ENCODE assay signal across 21 mouse cellular contexts in the genomic region with DNA sequence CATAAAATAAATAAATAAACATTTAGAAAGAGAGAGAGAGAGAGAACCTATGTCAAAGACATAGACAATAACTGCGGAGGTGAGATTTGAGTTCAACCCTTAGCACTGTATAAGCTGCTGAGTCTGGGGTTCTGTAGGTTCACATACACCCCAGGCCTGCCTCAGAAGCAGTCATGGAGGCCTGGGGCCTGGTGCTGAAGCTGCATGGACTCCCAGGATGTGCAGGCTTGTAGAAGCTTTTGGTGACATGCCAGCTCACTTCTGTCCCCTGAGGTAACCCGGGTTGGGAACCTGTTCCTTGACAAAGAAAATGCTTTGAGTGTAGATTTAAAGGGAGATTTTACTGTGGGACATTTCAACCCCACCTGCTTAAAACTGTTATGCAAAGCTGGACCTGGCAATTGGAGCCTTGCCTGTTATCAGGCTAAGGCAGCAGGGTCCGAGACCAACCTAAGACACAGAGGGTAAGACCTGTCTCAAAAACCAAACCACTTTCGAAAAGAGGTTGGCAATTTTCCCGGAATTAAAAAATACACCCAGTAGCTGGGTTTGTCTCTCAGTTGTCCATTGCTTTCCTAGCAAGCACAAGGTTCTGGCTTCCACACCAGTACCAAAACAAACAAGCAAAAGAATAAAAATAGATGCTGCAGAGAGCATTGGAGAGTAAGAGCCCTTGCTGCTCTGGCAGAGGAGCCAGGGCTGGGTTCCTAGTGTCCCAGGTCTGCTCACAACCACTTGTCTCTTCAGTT. TPM values are rescaled to one million over a fixed set of nuclear protein-coding genes. Genes with fewer than 3 reads are reported as not detected.
A peak's percentile ranks its signal among the peaks of the same experiment; 100 is the strongest.
DNase-seq lines count a peak whose midpoint lies in the region; ATAC-seq and TF ChIP-seq lines count a peak whose summit lies in the region.
"Had no signal": no experiment of that assay in that cellular context is flagged by ENCODE, and none has a peak within 500 bp of the region (broad histone marks: within the 10 kb centered on the region; RNA-seq: fewer than 3 reads in every experiment).

No protein-coding gene starts in this region.

- peak; percentile 53 to 54 for DNase-seq in heart, adult 18-20 months
- no peak for DNase-seq in heart, postnatal 14 days
- no peak for DNase-seq in liver, embryonic 13.5 days
- no peak for DNase-seq in liver, embryonic 11.5 days (ENCODE audit: low spot score)
- peak; percentile 81 for DNase-seq in adipocyte (ENCODE audit: low spot score)
- DNase-seq in heart, postnatal 0 days (ENCODE audit: low spot score) = no peak
- DNase-seq in T-cell, adult 2 months (ENCODE audit: low spot score) = no peak
- DNase-seq: adrenal gland, adult 2 months; cerebellum, adult 8-10 months; gastrocnemius, postnatal 36 days; kidney, adult 9 months; liver, postnatal 0 days; midbrain, embryonic 14.5 days; thymus, postnatal 36 days had no signal

- peak overlapping the region; percentile 13; the same call in 1 of the 2 replicates for H3K27ac ChIP-seq in liver, embryonic 13.5 days
- H3K27ac ChIP-seq in liver, embryonic 11.5 days (ENCODE audit: low read depth, low read length) = no peak overlapping the region
- peak overlapping the region; percentile 96 for H3K27ac ChIP-seq in heart, postnatal 0 days (ENCODE audit: low read depth)
- no peak overlapping the region for H3K27ac ChIP-seq in midbrain, embryonic 15.5 days
- H3K27ac ChIP-seq: hindbrain, embryonic 12.5 days; limb, embryonic 13.5 days had no signal

- no peak for TF ChIP-seq EP300 in heart, postnatal 0 days (IDR thresholded peaks at IDR 0.05; ENCODE audit: low read depth)

- H3K27me3 ChIP-seq in liver, embryonic 13.5 days = no peaks in the 10 kb centered on the region
- no peaks in the 10 kb centered on the region for H3K27me3 ChIP-seq in liver, embryonic 11.5 days (replicated peaks; ENCODE audit: control insufficient read depth, insufficient read depth, low read length)
- H3K27me3 ChIP-seq in heart, postnatal 0 days (ENCODE audit: control insufficient read depth, insufficient read depth, low read length) = no peaks in the 10 kb centered on the region
- H3K27me3 ChIP-seq in midbrain, embryonic 15.5 days (replicated peaks) = no peaks in the 10 kb centered on the region
- H3K27me3 ChIP-seq: CH12.LX; hindbrain, embryonic 12.5 days; limb, embryonic 13.5 days had no signal

- H3K4me1 ChIP-seq in liver, embryonic 13.5 days (replicated peaks) = peaks cover 40% of the 10 kb centered on the region
- peaks cover 11% of the 10 kb centered on the region; the same call in 1 of the 2 replicates for H3K4me1 ChIP-seq in liver, embryonic 11.5 days (replicated peaks; ENCODE audit: control insufficient read depth, insufficient read depth, low read length)
- peaks cover 47% of the 10 kb centered on the region for H3K4me1 ChIP-seq in heart, postnatal 0 days (ENCODE audit: control insufficient read depth, insufficient read depth)
- H3K4me1 ChIP-seq in midbrain, embryonic 15.5 days = no peaks in the 10 kb centered on the region

- no peaks in the 10 kb centered on the region for H3K36me3 ChIP-seq in liver, embryonic 13.5 days
- H3K36me3 ChIP-seq in liver, embryonic 11.5 days (ENCODE audit: control insufficient read depth, insufficient read depth, low read length) = no peaks in the 10 kb centered on the region
- H3K36me3 ChIP-seq in heart, postnatal 0 days (replicated peaks; ENCODE audit: control insufficient read depth, insufficient read depth, low read length) = no peaks in the 10 kb centered on the region
- no peaks in the 10 kb centered on the region for H3K36me3 ChIP-seq in midbrain, embryonic 15.5 days (replicated peaks)
- H3K36me3 ChIP-seq: hindbrain, embryonic 12.5 days; limb, embryonic 13.5 days had no signal

- no peak for TF ChIP-seq CTCF in heart, postnatal 0 days (IDR thresholded peaks at IDR 0.05; ENCODE audit: low read depth)

- H3K9ac ChIP-seq in liver, embryonic 13.5 days = no peak overlapping the region
- no peak overlapping the region for H3K9ac ChIP-seq in liver, embryonic 11.5 days (ENCODE audit: low read depth, low read length)
- no peak overlapping the region for H3K9ac ChIP-seq in heart, postnatal 0 days (replicated peaks; ENCODE audit: low read depth, low read length)
- no peak overlapping the region for H3K9ac ChIP-seq in midbrain, embryonic 15.5 days
- H3K9ac ChIP-seq: hindbrain, embryonic 12.5 days; limb, embryonic 13.5 days; liver, postnatal 0 days had no signal

- intact Hi-C loops in heart, postnatal 14 days (cut with DNase I) = no loop called here

- no peak overlapping the region for H3K4me3 ChIP-seq in liver, embryonic 13.5 days (replicated peaks)
- no peak overlapping the region for H3K4me3 ChIP-seq in liver, embryonic 11.5 days (ENCODE audit: low read depth, low read length)
- no peak overlapping the region for H3K4me3 ChIP-seq in heart, postnatal 0 days (ENCODE audit: low read depth, low read length)
- no peak overlapping the region for H3K4me3 ChIP-seq in midbrain, embryonic 15.5 days
- H3K4me3 ChIP-seq: hindbrain, embryonic 12.5 days; limb, embryonic 13.5 days; myocyte had no signal

- H3K4me2 ChIP-seq in liver, embryonic 13.5 days = no peak overlapping the region
- H3K4me2 ChIP-seq in liver, embryonic 11.5 days = no peak overlapping the region
- no peak overlapping the region for H3K4me2 ChIP-seq in heart, postnatal 0 days (ENCODE audit: low read depth, low read length)
- H3K4me2 ChIP-seq in midbrain, embryonic 15.5 days = no peak overlapping the region
- H3K4me2 ChIP-seq: hindbrain, embryonic 12.5 days; limb, embryonic 13.5 days had no signal

- ATAC-seq in liver, embryonic 13.5 days (ENCODE audit: low read depth) = no peak
- no peak for ATAC-seq in liver, embryonic 11.5 days (replicated peaks; ENCODE audit: low FRiP score)
- ATAC-seq in heart, postnatal 0 days (ENCODE audit: insufficient read depth, low read depth) = no peak
- ATAC-seq in midbrain, embryonic 15.5 days (replicated peaks) = no peak
- ATAC-seq: forebrain, embryonic 14.5 days; inflammation-experienced regulatory T-cells, adult 6 months; liver, postnatal 0 days had no signal

- WGBS in liver, embryonic 13.5 days (ENCODE audit: insufficient replicate concordance) = 57% methylated on average over 5 of the region's 5 CpGs
- 71% methylated on average over 5 of the region's 5 CpGs for WGBS in liver, embryonic 11.5 days
- WGBS in heart, postnatal 0 days = 43% methylated on average over 5 of the region's 5 CpGs
- WGBS in midbrain, embryonic 15.5 days = 83% methylated on average over 5 of the region's 5 CpGs

- H3K9me3 ChIP-seq in liver, embryonic 13.5 days (replicated peaks) = no peaks in the 10 kb centered on the region
- H3K9me3 ChIP-seq in liver, embryonic 11.5 days (ENCODE audit: control insufficient read depth, low read length) = no peaks in the 10 kb centered on the region
- no peaks in the 10 kb centered on the region for H3K9me3 ChIP-seq in heart, postnatal 0 days (replicated peaks; ENCODE audit: control insufficient read depth, low read length)
- H3K9me3 ChIP-seq in midbrain, embryonic 15.5 days = no peaks in the 10 kb centered on the region
- H3K9me3 ChIP-seq: hindbrain, embryonic 12.5 days; limb, embryonic 13.5 days had no signal

RNA-seq across cellular contexts. Expression of gene Ier3, which starts 10.4 kb away (rescaled TPM):
- 10 to 100 TPM; 20.2 to 25.6 TPM for total RNA-seq in heart, adult 18-20 months (2021)
- total RNA-seq in heart, postnatal 14 days (2021) = 10 to 100 TPM; 23.9 to 27.8 TPM
- 21.6 and 23.2 TPM in 2 replicates for polyA plus RNA-seq in liver, embryonic 13.5 days (2015; fragmentation: Nextera tagmentation; extraction: Ambion mirVana)
- polyA plus RNA-seq in liver, embryonic 11.5 days (2014; fragmentation: Nextera tagmentation; extraction: Ambion mirVana) = 9.4 and 9.9 TPM in 2 replicates
- 41.7 and 50.5 TPM in 2 replicates for total RNA-seq in heart, postnatal 0 days (2014; rRNA removed; ENCODE audit: low replicate concordance)
- polyA plus RNA-seq in heart, postnatal 0 days (2015; fragmentation: Nextera tagmentation; extraction: Ambion mirVana) = 70.7 and 79.4 TPM in 2 replicates
- polyA plus RNA-seq in midbrain, embryonic 15.5 days (2015; fragmentation: Nextera tagmentation; extraction: Ambion mirVana) = 9.7 and 9.9 TPM in 2 replicates

RNA-seq across cellular contexts. Expression of gene Flot1, which starts 12.0 kb away (rescaled TPM):
- 100 to 1,000 TPM; 146 to 154 TPM for total RNA-seq in heart, adult 18-20 months (2021)
- 100 to 1,000 TPM; 108 to 111 TPM for total RNA-seq in heart, postnatal 14 days (2021)
- 38.2 and 38.5 TPM in 2 replicates for polyA plus RNA-seq in liver, embryonic 13.5 days (2015; fragmentation: Nextera tagmentation; extraction: Ambion mirVana)
- 59.3 and 67.8 TPM in 2 replicates for polyA plus RNA-seq in liver, embryonic 11.5 days (2014; fragmentation: Nextera tagmentation; extraction: Ambion mirVana)
- 161 and 163 TPM in 2 replicates for total RNA-seq in heart, postnatal 0 days (2014; rRNA removed; ENCODE audit: low replicate concordance)
- 122 and 132 TPM in 2 replicates for polyA plus RNA-seq in heart, postnatal 0 days (2015; fragmentation: Nextera tagmentation; extraction: Ambion mirVana)
- 86.8 and 98.0 TPM in 2 replicates for polyA plus RNA-seq in midbrain, embryonic 15.5 days (2015; fragmentation: Nextera tagmentation; extraction: Ambion mirVana)

RNA-seq across cellular contexts. Expression of gene Tubb5, which starts 27.0 kb away (rescaled TPM):
- 10 to 100 TPM; 89.4 to 92.2 TPM for total RNA-seq in heart, adult 18-20 months (2021)
- total RNA-seq in heart, postnatal 14 days (2021) = 100 to 1,000 TPM; 134 to 183 TPM
- 520 and 547 TPM in 2 replicates for polyA plus RNA-seq in liver, embryonic 13.5 days (2015; fragmentation: Nextera tagmentation; extraction: Ambion mirVana)
- 843 and 854 TPM in 2 replicates for polyA plus RNA-seq in liver, embryonic 11.5 days (2014; fragmentation: Nextera tagmentation; extraction: Ambion mirVana)
- 1,043 and 1,325 TPM in 2 replicates for total RNA-seq in heart, postnatal 0 days (2014; rRNA removed; ENCODE audit: low replicate concordance)
- 259 and 267 TPM in 2 replicates for polyA plus RNA-seq in heart, postnatal 0 days (2015; fragmentation: Nextera tagmentation; extraction: Ambion mirVana)
- 1,854 and 1,858 TPM in 2 replicates for polyA plus RNA-seq in midbrain, embryonic 15.5 days (2015; fragmentation: Nextera tagmentation; extraction: Ambion mirVana)

RNA-seq across cellular contexts. Expression of gene Mdc1, which starts 30.2 kb away (rescaled TPM):
- 10 to 100 TPM; 13.3 to 17.8 TPM for total RNA-seq in heart, adult 18-20 months (2021)
- 10 to 100 TPM; 12.9 to 13.5 TPM for total RNA-seq in heart, postnatal 14 days (2021)
- 8.0 and 8.8 TPM in 2 replicates for polyA plus RNA-seq in liver, embryonic 13.5 days (2015; fragmentation: Nextera tagmentation; extraction: Ambion mirVana)
- polyA plus RNA-seq in liver, embryonic 11.5 days (2014; fragmentation: Nextera tagmentation; extraction: Ambion mirVana) = 19.6 and 23.3 TPM in 2 replicates
- 5.4 and 25.0 TPM in 2 replicates for total RNA-seq in heart, postnatal 0 days (2014; rRNA removed; ENCODE audit: low replicate concordance)
- polyA plus RNA-seq in heart, postnatal 0 days (2015; fragmentation: Nextera tagmentation; extraction: Ambion mirVana) = 2.3 and 3.0 TPM in 2 replicates
- 9.0 and 10.7 TPM in 2 replicates for polyA plus RNA-seq in midbrain, embryonic 15.5 days (2015; fragmentation: Nextera tagmentation; extraction: Ambion mirVana)

RNA-seq across cellular contexts. Expression of gene Nrm, which starts 50.0 kb away (rescaled TPM):
- 1 to 10 TPM; 1.8 to 2.5 TPM for total RNA-seq in heart, adult 18-20 months (2021)
- total RNA-seq in heart, postnatal 14 days (2021) = 1 to 10 TPM; 3.8 to 6.0 TPM
- polyA plus RNA-seq in liver, embryonic 13.5 days (2015; fragmentation: Nextera tagmentation; extraction: Ambion mirVana) = 23.0 and 25.4 TPM in 2 replicates
- polyA plus RNA-seq in liver, embryonic 11.5 days (2014; fragmentation: Nextera tagmentation; extraction: Ambion mirVana) = 40.9 and 45.4 TPM in 2 replicates
- 16.1 and 36.2 TPM in 2 replicates for total RNA-seq in heart, postnatal 0 days (2014; rRNA removed; ENCODE audit: low replicate concordance)
- 18.0 and 21.6 TPM in 2 replicates for polyA plus RNA-seq in heart, postnatal 0 days (2015; fragmentation: Nextera tagmentation; extraction: Ambion mirVana)
- 18.6 and 18.9 TPM in 2 replicates for polyA plus RNA-seq in midbrain, embryonic 15.5 days (2015; fragmentation: Nextera tagmentation; extraction: Ambion mirVana)

Comparison
In these comparisons a context has a peak if more than half of its experiments do, and no peak if none do; other contexts are left out.
1. DNase-seq: peak in heart, adult 18-20 months (2 of 2) and adipocyte (single experiment); none in heart, postnatal 14 days (0 of 2), liver, embryonic 13.5 days (single experiment), liver, embryonic 11.5 days (single experiment), heart, postnatal 0 days (single experiment) and T-cell, adult 2 months (single experiment).
2. H3K27ac ChIP-seq: peak in liver, embryonic 13.5 days (single experiment) and heart, postnatal 0 days (single experiment); none in liver, embryonic 11.5 days (single experiment) and midbrain, embryonic 15.5 days (single experiment).